Mouse (Mus musculus): Measurements from ENCODE around the gene Prss34.

Gene Prss34

GRCm38 (mm10) chr17:25298094-25298493 is at the start of gene Prss34:
Gene Prss34, plus strand, starts transcription at chr17:25298394.
- in situ Hi-C loops (cut with MboI; ENCODE audit: low pct_unique_long_range_greater_than_20kb in 1 of 2, low sequenced_read_pairs in 2 of 2, unreplicated experiment in 1 of 2), result no loop called here

DNA sequence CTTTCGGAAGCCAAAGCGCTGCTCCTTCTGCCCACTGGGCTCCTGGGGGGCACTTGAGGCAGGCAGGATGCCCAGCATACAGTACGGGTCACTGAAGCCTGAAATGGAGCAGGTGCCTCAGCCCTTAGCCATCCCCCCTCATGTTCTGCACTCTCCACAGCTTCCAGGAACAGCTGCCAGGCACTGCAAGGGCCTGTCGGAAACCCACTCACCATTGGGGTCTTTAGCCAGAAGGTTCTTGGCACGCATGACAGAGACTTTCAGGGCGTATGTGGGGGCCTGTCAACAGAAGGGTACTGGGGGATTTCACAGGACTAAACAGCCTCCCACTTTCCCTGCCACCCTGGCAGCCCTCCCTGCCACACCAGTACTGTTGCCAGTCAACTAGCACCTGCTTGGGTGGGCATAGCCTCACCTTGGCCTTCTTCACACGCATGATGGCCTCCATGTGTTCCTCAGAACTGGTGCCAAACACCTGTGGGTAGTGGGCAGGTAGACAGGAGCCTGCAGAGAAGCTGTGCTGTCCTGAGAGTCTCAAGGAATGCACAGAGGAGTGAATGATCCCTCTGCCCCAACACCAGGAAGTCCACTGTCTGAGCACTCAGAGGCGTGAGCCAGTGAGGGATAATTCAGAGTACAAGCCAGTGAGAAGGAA is 47.9 kb upstream of the Prss34 start:
- in situ Hi-C loops (cut with MboI; ENCODE audit: low pct_unique_long_range_greater_than_20kb in 1 of 2, low sequenced_read_pairs in 2 of 2, unreplicated experiment in 1 of 2), result no loop called here

- in situ Hi-C loops (cut with MboI; ENCODE audit: low pct_unique_long_range_greater_than_20kb in 1 of 2, low sequenced_read_pairs in 2 of 2, unreplicated experiment in 1 of 2), result no loop called here
These were observed 45.6 kb upstream of the Prss34 start for GRCm38 (mm10) chr17:25252643-25253042.

GRCm38 (mm10) chr17:25253760-25254159 is 44.4 kb upstream of the Prss34 start:
- in situ Hi-C loops (cut with MboI; ENCODE audit: low pct_unique_long_range_greater_than_20kb in 1 of 2, low sequenced_read_pairs in 2 of 2, unreplicated experiment in 1 of 2), result no loop called here

DNA sequence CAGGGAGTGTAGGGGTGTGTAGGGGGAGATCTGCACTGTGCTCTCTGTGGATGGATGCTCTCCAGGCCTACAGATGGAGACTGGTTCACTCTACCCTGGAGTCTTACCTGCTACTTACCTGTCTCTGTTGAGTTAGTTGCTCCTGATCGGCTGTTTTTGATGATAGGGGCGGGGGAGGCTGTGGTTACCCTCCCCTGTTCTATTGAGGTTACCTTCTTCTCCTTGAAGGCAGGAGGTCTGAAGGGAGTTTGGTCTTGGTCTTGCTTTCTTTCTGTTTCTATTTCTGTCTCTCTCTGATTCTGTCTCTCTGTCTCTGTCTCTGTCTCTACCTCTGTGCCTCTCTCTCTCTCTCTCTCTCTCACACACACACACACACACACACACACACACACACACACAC is 43.1 kb upstream of the Prss34 start:
- in situ Hi-C loops (cut with MboI; ENCODE audit: low pct_unique_long_range_greater_than_20kb in 1 of 2, low sequenced_read_pairs in 2 of 2, unreplicated experiment in 1 of 2), result no loop called here

DNA sequence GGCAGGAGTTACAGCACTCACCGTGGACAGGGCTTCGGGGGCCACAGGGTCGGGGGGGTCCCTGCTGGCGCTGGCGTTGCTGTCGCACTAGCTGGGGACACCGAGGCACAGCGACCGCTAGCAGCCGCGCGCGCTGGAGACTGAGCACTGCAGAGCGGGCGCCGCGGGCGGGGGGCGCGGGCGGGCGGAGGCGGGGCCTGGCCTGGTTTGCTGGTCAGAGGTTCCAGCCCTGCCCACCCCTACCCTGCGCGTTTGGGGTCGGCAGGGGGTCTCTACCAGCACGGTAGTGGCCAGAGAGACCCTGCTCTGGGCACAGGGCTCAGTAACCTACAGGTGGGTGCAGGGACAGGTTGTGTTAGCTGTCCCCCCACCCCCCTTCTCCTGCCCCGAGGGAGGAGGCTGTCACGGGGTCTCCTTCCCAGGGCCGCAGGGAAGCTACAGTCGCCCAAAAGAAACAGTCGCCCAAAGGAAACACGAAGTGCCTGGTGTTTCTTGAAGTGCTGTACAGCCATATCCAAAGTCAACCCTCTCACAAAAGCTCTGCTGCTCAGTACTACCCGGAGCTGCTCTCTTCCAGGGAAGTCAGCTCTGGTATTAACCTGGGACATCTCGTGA is 41.9 kb upstream of the Prss34 start, which contains the start of gene Baiap3:
Gene Baiap3, minus strand, starts transcription at position 225 of the 615 bp plus-strand sequence.
- in situ Hi-C loops (cut with MboI; ENCODE audit: low pct_unique_long_range_greater_than_20kb in 1 of 2, low sequenced_read_pairs in 2 of 2, unreplicated experiment in 1 of 2), result no loop called here

- in situ Hi-C loops (cut with MboI; ENCODE audit: low pct_unique_long_range_greater_than_20kb in 1 of 2, low sequenced_read_pairs in 2 of 2, unreplicated experiment in 1 of 2), result no loop called here
These were observed 40.4 kb upstream of the Prss34 start for GRCm38 (mm10) chr17:25257804-25258261.

- in situ Hi-C loops (cut with MboI; ENCODE audit: low pct_unique_long_range_greater_than_20kb in 1 of 2, low sequenced_read_pairs in 2 of 2, unreplicated experiment in 1 of 2), result no loop called here
These were observed 33.7 kb upstream of the Prss34 start for GRCm38 (mm10) chr17:25264453-25264852.

GRCm38 (mm10) chr17:25270795-25271335 is 27.3 kb upstream of the Prss34 start:
- in situ Hi-C loops (cut with MboI; ENCODE audit: low pct_unique_long_range_greater_than_20kb in 1 of 2, low sequenced_read_pairs in 2 of 2, unreplicated experiment in 1 of 2), result no loop called here

DNA sequence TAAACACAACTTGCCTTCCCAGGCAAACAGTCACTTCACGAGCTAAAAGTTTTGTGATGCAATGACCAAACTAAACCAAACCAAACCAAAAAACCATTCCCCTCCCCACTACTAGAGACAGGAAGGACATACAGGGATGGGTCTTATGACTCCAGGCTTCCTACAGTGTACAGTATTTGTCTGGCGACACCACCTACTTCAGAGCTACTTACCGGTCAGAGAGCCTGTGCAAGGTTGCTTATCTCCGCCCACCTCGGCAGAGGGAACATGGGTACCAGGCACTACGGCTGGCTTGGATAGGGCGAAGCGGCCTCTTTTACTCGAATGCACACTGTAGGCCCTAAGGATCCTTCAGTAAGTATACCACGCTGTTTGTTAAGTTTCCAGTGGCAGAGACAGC is 25.9 kb upstream of the Prss34 start:
- in situ Hi-C loops (cut with MboI; ENCODE audit: low pct_unique_long_range_greater_than_20kb in 1 of 2, low sequenced_read_pairs in 2 of 2, unreplicated experiment in 1 of 2), result no loop called here

GRCm38 (mm10) chr17:25272951-25273705 is 25.1 kb upstream of the Prss34 start:
- in situ Hi-C loops (cut with MboI; ENCODE audit: low pct_unique_long_range_greater_than_20kb in 1 of 2, low sequenced_read_pairs in 2 of 2, unreplicated experiment in 1 of 2), result no loop called here

- in situ Hi-C loops (cut with MboI; ENCODE audit: low pct_unique_long_range_greater_than_20kb in 1 of 2, low sequenced_read_pairs in 2 of 2, unreplicated experiment in 1 of 2), result no loop called here
These were observed 24.3 kb upstream of the Prss34 start for GRCm38 (mm10) chr17:25273706-25274501.

DNA sequence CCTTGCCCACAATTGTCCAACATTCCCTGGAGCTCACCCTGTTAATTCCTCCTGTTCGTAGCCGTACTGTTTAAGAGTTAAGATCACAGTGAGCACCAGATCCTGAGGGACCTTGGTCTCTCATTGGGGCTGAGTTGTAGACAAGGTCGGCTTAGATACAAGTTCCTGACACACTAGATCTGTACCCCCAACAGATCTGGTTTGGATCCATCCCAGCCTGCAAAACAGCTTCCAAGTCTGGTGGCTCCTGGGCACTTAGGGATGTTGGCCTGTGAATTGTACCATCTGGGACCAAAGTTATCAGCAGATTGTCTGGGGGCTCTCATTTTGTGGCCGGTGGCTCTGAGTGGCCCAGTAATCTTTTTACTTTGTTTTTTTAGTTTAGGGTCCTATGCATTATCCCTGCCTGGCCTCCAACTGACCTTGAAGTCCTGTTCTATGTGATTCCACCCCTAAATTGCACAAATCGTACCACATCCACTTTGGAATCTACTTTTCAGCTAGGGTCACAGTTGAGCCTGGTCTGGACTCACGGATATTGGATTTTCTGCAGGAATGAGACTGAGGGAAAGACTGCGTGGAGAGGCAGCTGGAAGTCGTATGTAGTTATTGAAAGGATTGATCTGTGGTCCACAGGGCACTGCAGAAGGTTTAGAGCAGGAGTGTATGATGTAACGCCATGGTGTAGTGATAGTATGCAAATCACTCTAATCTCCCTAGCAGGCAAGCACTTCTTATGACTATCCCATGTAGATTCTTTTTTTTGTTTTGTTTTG is 23.4 kb upstream of the Prss34 start, which contains the start of gene Ube2i:
Gene Ube2i, minus strand, starts transcription at position 52 of the 776 bp plus-strand sequence.
- in situ Hi-C loops (cut with MboI; ENCODE audit: low pct_unique_long_range_greater_than_20kb in 1 of 2, low sequenced_read_pairs in 2 of 2, unreplicated experiment in 1 of 2), result no loop called here

- in situ Hi-C loops (cut with MboI; ENCODE audit: low pct_unique_long_range_greater_than_20kb in 1 of 2, low sequenced_read_pairs in 2 of 2, unreplicated experiment in 1 of 2), result no loop called here
These were observed 22.4 kb upstream of the Prss34 start for GRCm38 (mm10) chr17:25275833-25276232.

DNA sequence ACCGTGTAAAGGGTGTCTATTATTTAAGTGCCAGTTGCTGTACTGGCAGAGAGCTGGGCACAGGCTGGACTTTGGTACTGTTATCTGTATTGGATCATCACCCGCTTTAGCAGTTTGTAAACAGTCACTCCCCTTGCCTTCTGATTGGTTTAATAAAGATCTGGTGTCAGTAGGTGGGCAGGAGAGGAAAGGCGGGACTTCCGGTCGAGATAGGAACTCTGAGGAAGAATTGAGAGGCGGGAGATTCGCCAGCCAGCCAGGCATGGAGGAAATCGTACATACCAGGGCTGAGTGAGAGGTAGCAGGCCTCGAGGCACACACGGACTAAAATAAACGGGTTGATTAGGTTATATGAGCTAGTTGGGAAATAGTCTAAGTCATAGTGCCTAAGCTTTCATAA is 16.1 kb upstream of the Prss34 start:
- in situ Hi-C loops (cut with MboI; ENCODE audit: low pct_unique_long_range_greater_than_20kb in 1 of 2, low sequenced_read_pairs in 2 of 2, unreplicated experiment in 1 of 2), result no loop called here

DNA sequence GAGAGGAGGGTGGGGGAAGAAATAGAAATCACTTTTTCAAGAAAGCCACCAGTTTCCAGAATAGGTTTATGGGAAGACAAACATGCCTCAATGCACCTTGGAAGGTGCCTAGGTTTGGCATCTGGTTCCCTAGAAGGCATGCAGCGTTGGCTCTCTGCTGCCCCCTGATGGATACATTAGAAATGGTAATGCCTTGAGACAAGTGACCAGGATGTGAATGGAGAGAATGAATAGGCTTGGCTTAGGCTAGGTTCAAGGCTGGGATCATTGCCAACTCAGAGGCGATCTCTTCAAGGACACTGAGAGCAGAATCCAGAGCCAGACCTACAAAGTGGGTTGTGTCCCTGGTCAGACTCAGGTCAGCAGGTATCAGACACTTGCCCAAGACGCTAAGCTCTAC is 13.2 kb upstream of the Prss34 start:
- in situ Hi-C loops (cut with MboI; ENCODE audit: low pct_unique_long_range_greater_than_20kb in 1 of 2, low sequenced_read_pairs in 2 of 2, unreplicated experiment in 1 of 2), result no loop called here

DNA sequence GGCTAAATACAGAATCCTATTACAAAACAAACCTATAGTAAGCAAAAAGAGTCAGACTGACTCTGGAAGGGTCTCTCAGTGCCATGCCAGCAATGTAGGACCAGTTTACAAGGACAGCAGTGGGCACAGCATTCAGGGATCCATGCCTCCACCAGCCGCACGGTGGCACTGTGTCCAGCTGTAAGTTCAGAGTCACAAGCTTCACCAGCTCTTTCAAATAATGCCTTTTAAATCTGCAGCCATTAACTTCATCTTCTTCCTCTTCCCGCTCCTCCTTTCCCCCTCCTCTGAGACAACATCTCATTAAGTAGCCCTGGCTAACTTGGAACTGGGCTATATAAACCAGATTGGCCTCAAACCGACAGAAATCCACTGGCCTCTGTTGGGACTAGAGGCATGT is 9.4 kb upstream of the Prss34 start:
- in situ Hi-C loops (cut with MboI; ENCODE audit: low pct_unique_long_range_greater_than_20kb in 1 of 2, low sequenced_read_pairs in 2 of 2, unreplicated experiment in 1 of 2), result no loop called here

- in situ Hi-C loops (cut with MboI; ENCODE audit: low pct_unique_long_range_greater_than_20kb in 1 of 2, low sequenced_read_pairs in 2 of 2, unreplicated experiment in 1 of 2), result no loop called here
These were observed 7.8 kb upstream of the Prss34 start for GRCm38 (mm10) chr17:25290411-25290810.
